Mouse (Mus musculus): ENCODE data around the gene Hist1h2bk. TPM values are rescaled to one million over a fixed set of nuclear protein-coding genes. Genes with fewer than 3 reads are reported as not detected.
"Not testable (repeated sequence)": the region's sequence is repeated elsewhere in the genome, so short reads cannot be mapped to it uniquely, and the experiment has no call there.

The Hist1h2bk gene
- total and polyA plus RNA-seq, 3 experiments, result 5.7 to 2,495 TPM; not detected in 1

- Histone ChIP-seq H3K27me3 (ENCODE audit: control insufficient read depth in 1 of 2, insufficient read depth in 2 of 2, low read length in 2 of 2) (no peaks in the 10 kb centered on the region), H3K4me1 (ENCODE audit: control insufficient read depth in 1 of 2, insufficient read depth in 2 of 2, low read length in 2 of 2) (no peaks in the 10 kb centered on the region), H3K4me3 (ENCODE audit: control insufficient read depth in 1 of 2, insufficient read depth in 1 of 2, low read depth in 2 of 2, low read length in 2 of 2) (no peak overlapping the region), H3K9ac (ENCODE audit: control insufficient read depth, low read depth, low read length, poor library complexity, severe bottlenecking) (no peak overlapping the region), H3K9me3 (replicated peaks; ENCODE audit: insufficient read depth, low read length) (no peaks in the 10 kb centered on the region), H3K79me2 (ENCODE audit: control insufficient read depth, insufficient read depth, low read length, poor library complexity) (no peaks in the 10 kb centered on the region), H3K27ac (ENCODE audit: control insufficient read depth, low read depth, low read length) (no peak overlapping the region), H3K36me3 (ENCODE audit: control insufficient read depth in 1 of 2, insufficient read depth in 2 of 2, low read length in 2 of 2) (no peaks in the 10 kb centered on the region)
- DNase-seq (ENCODE audit: low read depth, low spot score), result no peak
- no peak for TF ChIP-seq MEF2A (IDR thresholded peaks at IDR 0.05; ENCODE audit: extremely low read depth, insufficient replicate concordance, low read depth, low read length, poor library complexity, severe bottlenecking)
- TF ChIP-seq SMC3 (IDR thresholded peaks at IDR 0.05; ENCODE audit: low read depth, low read length), result no peak
- no peak for TF ChIP-seq MYB (IDR thresholded peaks at IDR 0.05; ENCODE audit: low read depth, low read length)
- no peak for TF ChIP-seq GABPA (IDR thresholded peaks at IDR 0.05; ENCODE audit: low read depth, low read length)
- no peak for TF ChIP-seq MYC (IDR thresholded peaks at IDR 0.05; ENCODE audit: low read depth, low read length)
- no peak for TF ChIP-seq GATA1 (IDR thresholded peaks at IDR 0.05; ENCODE audit: low read depth, low read length)
- TF ChIP-seq MAX (IDR thresholded peaks at IDR 0.05; ENCODE audit: low read length), result no peak
- TF ChIP-seq BHLHE40 (IDR thresholded peaks at IDR 0.05; ENCODE audit: borderline replicate concordance, low read depth, low read length), result no peak
- TF ChIP-seq MXI1 (IDR thresholded peaks at IDR 0.05; ENCODE audit: low read depth, low read length), result no peak
- no peak for TF ChIP-seq TBP (IDR thresholded peaks at IDR 0.05; ENCODE audit: low read depth, low read length)
- TF ChIP-seq USF2 (IDR thresholded peaks at IDR 0.05; ENCODE audit: borderline replicate concordance in 1 of 2, insufficient read depth in 1 of 2, low read depth in 1 of 2, low read length in 2 of 2), result no peak
- TF ChIP-seq ETS1 (IDR thresholded peaks at IDR 0.05; ENCODE audit: low read depth, low read length), result no peak
- TF ChIP-seq E2F4 (IDR thresholded peaks at IDR 0.05; ENCODE audit: borderline replicate concordance, low read depth, low read length), result no peak
- no peak for TF ChIP-seq EP300 (IDR thresholded peaks at IDR 0.05; ENCODE audit: low read depth in 1 of 2, low read length in 2 of 2)
- TF ChIP-seq TAL1 (IDR thresholded peaks at IDR 0.05; ENCODE audit: low read length), result no peak
- TF ChIP-seq SIN3A (IDR thresholded peaks at IDR 0.05; ENCODE audit: low read length), result no peak
- TF ChIP-seq MAZ (IDR thresholded peaks at IDR 0.05; ENCODE audit: low read depth, low read length), result no peak
- TF ChIP-seq KAT2A (conservative IDR thresholded peaks at IDR 0.05; ENCODE audit: low read depth, low read length), result no peak
Measured at GRCm38 (mm10) chr13:22063468-22063867, 27.8 kb downstream of the Hist1h2bk start.

DNA sequence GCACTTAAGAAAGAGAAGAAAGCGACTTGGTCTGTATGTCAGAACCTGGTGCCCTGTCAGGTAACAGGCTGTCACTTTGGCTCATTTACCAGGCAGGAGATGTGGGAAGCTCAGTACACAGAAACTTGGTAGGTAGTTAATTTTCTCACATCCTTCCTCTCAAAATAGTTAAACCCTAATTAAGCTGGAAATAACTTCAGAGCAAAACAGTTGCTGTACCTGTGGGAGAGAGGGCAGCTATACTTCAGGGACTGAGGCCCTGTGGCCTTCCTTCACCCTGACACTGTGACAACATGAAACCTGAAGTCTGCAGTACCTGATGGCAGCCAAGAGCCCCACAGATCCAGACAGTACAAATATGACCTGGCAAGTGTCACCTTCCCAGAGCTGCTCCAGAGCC lies 48.5 kb downstream of the Hist1h2bk start, which contains the start of gene Vmn1r188:
TSS of gene Vmn1r188 (plus strand) at position 301 of the 400 bp plus-strand sequence.
- H3K79me2 ChIP-seq (ENCODE audit: control insufficient read depth, insufficient read depth, low read length, poor library complexity); H3K36me3 ChIP-seq (ENCODE audit: control insufficient read depth in 1 of 2, insufficient read depth in 2 of 2, low read length in 2 of 2); H3K4me3 ChIP-seq (ENCODE audit: control insufficient read depth in 1 of 2, insufficient read depth in 1 of 2, low read depth in 2 of 2, low read length in 2 of 2); H3K4me1 ChIP-seq (ENCODE audit: control insufficient read depth in 1 of 2, insufficient read depth in 2 of 2, low read length in 2 of 2); H3K27ac ChIP-seq (ENCODE audit: control insufficient read depth, low read depth, low read length); DNase-seq (ENCODE audit: low read depth, low spot score); H3K9me3 ChIP-seq (replicated peaks; ENCODE audit: insufficient read depth, low read length); H3K27me3 ChIP-seq (ENCODE audit: control insufficient read depth in 1 of 2, insufficient read depth in 2 of 2, low read length in 2 of 2); H3K9ac ChIP-seq (ENCODE audit: control insufficient read depth, low read depth, low read length, poor library complexity, severe bottlenecking): not testable (repeated sequence)

Other genes starting within 250 kb of the Hist1h2bk start
- gene Hist1h2an, start 248.7 kb upstream of the Hist1h2bk start, total RNA-seq (2012; rRNA removed), result 1,204 and 1,752 TPM in 2 replicates
- gene Hist1h2an, start 248.7 kb upstream of the Hist1h2bk start, polyA plus RNA-seq (2012; ENCODE audit: insufficient read depth in 1 of 2, insufficient read length in 2 of 2, low read depth in 1 of 2, low replicate concordance in 2 of 2, missing spikeins in 1 of 2), result 1,000 to 10,000 TPM in 1 of 2 experiments, 1 to 10 TPM in 1; 8.6 to 1,740 TPM
- gene Hist1h2bp, start 248.4 kb upstream of the Hist1h2bk start, total RNA-seq (2012; rRNA removed), result 512 and 814 TPM in 2 replicates
- 1 to 10 TPM in 1 of 2 experiments, not detected in 1; 3.0 TPM for gene Hist1h2bp, start 248.4 kb upstream of the Hist1h2bk start, polyA plus RNA-seq (2012; ENCODE audit: insufficient read depth in 1 of 2, insufficient read length in 2 of 2, low read depth in 1 of 2, low replicate concordance in 2 of 2, missing spikeins in 1 of 2)
- 2,195 and 3,125 TPM in 2 replicates for gene Hist1h2bq, start 225.7 kb upstream of the Hist1h2bk start, total RNA-seq (2012; rRNA removed)
- gene Hist1h2bq, start 225.7 kb upstream of the Hist1h2bk start, polyA plus RNA-seq (2012; ENCODE audit: insufficient read depth in 1 of 2, insufficient read length in 2 of 2, low read depth in 1 of 2, low replicate concordance in 2 of 2, missing spikeins in 1 of 2), result 1 to 10 TPM in 1 of 2 experiments, not detected in 1; 6.2 TPM
- 1.6 TPM in 1 of 2 replicates, not detected in the other for gene Hist1h2ao, start 225.4 kb upstream of the Hist1h2bk start, total RNA-seq (2012; rRNA removed)
- 1,000 to 10,000 TPM in 1 of 2 experiments, not detected in 1; 1,152 TPM for gene Hist1h2ao, start 225.4 kb upstream of the Hist1h2bk start, polyA plus RNA-seq (2012; ENCODE audit: insufficient read depth in 1 of 2, insufficient read length in 2 of 2, low read depth in 1 of 2, low replicate concordance in 2 of 2, missing spikeins in 1 of 2)
- gene Hist1h4m, start 224.1 kb upstream of the Hist1h2bk start, total RNA-seq (2012; rRNA removed), result 28.0 and 49.2 TPM in 2 replicates
- gene Hist1h4m, start 224.1 kb upstream of the Hist1h2bk start, polyA plus RNA-seq (2012; ENCODE audit: insufficient read depth in 1 of 2, insufficient read length in 2 of 2, low read depth in 1 of 2, low replicate concordance in 2 of 2, missing spikeins in 1 of 2), result 10 to 100 TPM in 1 of 2 experiments, not detected in 1; 27.5 TPM
- gene Hist1h4n, start 203.7 kb upstream of the Hist1h2bk start, total RNA-seq (2012; rRNA removed), result 9,853 and 10,418 TPM in 2 replicates
- gene Hist1h4n, start 203.7 kb upstream of the Hist1h2bk start, polyA plus RNA-seq (2012; ENCODE audit: insufficient read depth in 1 of 2, insufficient read length in 2 of 2, low read depth in 1 of 2, low replicate concordance in 2 of 2, missing spikeins in 1 of 2), result 1 to 10 TPM in 1 of 2 experiments, not detected in 1; 9.0 TPM
- gene Hist1h2ap, start 202.4 kb upstream of the Hist1h2bk start, total RNA-seq (2012; rRNA removed), result 3,706 and 4,747 TPM in 2 replicates
- gene Hist1h2ap, start 202.4 kb upstream of the Hist1h2bk start, polyA plus RNA-seq (2012; ENCODE audit: insufficient read depth in 1 of 2, insufficient read length in 2 of 2, low read depth in 1 of 2, low replicate concordance in 2 of 2, missing spikeins in 1 of 2), result 100 to 1,000 TPM in 1 of 2 experiments, not detected in 1; 727 TPM
- gene Hist1h2br, start 202.1 kb upstream of the Hist1h2bk start, total RNA-seq (2012; rRNA removed), result 2,013 and 2,821 TPM in 2 replicates
- 1 to 10 TPM in 1 of 2 experiments, not detected in 1; 6.0 TPM for gene Hist1h2br, start 202.1 kb upstream of the Hist1h2bk start, polyA plus RNA-seq (2012; ENCODE audit: insufficient read depth in 1 of 2, insufficient read length in 2 of 2, low read depth in 1 of 2, low replicate concordance in 2 of 2, missing spikeins in 1 of 2)
- 0.42 and 0.52 TPM in 2 replicates for gene Zfp184, start 90.8 kb upstream of the Hist1h2bk start, total RNA-seq (2012; rRNA removed)
- 1 to 10 TPM in 1 of 2 experiments, not detected in 1; 1.0 TPM for gene Zfp184, start 90.8 kb upstream of the Hist1h2bk start, polyA plus RNA-seq (2012; ENCODE audit: insufficient read depth in 1 of 2, insufficient read length in 2 of 2, low read depth in 1 of 2, low replicate concordance in 2 of 2, missing spikeins in 1 of 2)
- not detected in 2 replicates for gene Pom121l2, start 54.7 kb upstream of the Hist1h2bk start, total RNA-seq (2012; rRNA removed)
- not detected for gene Pom121l2, start 54.7 kb upstream of the Hist1h2bk start, polyA plus RNA-seq (2012; ENCODE audit: insufficient read depth in 1 of 2, insufficient read length in 2 of 2, low read depth in 1 of 2, low replicate concordance in 2 of 2, missing spikeins in 1 of 2)
- not detected in 2 replicates for gene Prss16, start 26.1 kb upstream of the Hist1h2bk start, total RNA-seq (2012; rRNA removed)
- under 1 TPM in 1 of 2 experiments, not detected in 1; 0.47 TPM for gene Prss16, start 26.1 kb upstream of the Hist1h2bk start, polyA plus RNA-seq (2012; ENCODE audit: insufficient read depth in 1 of 2, insufficient read length in 2 of 2, low read depth in 1 of 2, low replicate concordance in 2 of 2, missing spikeins in 1 of 2)
- gene Hist1h2ah, start 302 bp upstream of the Hist1h2bk start, total RNA-seq (2012; rRNA removed), result 1,264 and 1,284 TPM in 2 replicates
- 1 to 10 TPM in 1 of 2 experiments, not detected in 1; 3.7 TPM for gene Hist1h2ah, start 302 bp upstream of the Hist1h2bk start, polyA plus RNA-seq (2012; ENCODE audit: insufficient read depth in 1 of 2, insufficient read length in 2 of 2, low read depth in 1 of 2, low replicate concordance in 2 of 2, missing spikeins in 1 of 2)
- gene Hist1h4i, start 5.5 kb downstream of the Hist1h2bk start, total RNA-seq (2012; rRNA removed), result 1,065 and 1,370 TPM in 2 replicates
- gene Hist1h4i, start 5.5 kb downstream of the Hist1h2bk start, polyA plus RNA-seq (2012; ENCODE audit: insufficient read depth in 1 of 2, insufficient read length in 2 of 2, low read depth in 1 of 2, low replicate concordance in 2 of 2, missing spikeins in 1 of 2), result 10 to 100 TPM in 1 of 2 experiments, not detected in 1; 10.4 TPM
- 766 and 975 TPM in 2 replicates for gene Hist1h2ag, start 7.1 kb downstream of the Hist1h2bk start, total RNA-seq (2012; rRNA removed)
- gene Hist1h2ag, start 7.1 kb downstream of the Hist1h2bk start, polyA plus RNA-seq (2012; ENCODE audit: insufficient read depth in 1 of 2, insufficient read length in 2 of 2, low read depth in 1 of 2, low replicate concordance in 2 of 2, missing spikeins in 1 of 2), result 1 to 10 TPM in 1 of 2 experiments, not detected in 1; 5.9 TPM
- gene Hist1h2bj, start 7.3 kb downstream of the Hist1h2bk start, total RNA-seq (2012; rRNA removed), result 2,032 and 2,655 TPM in 2 replicates
- gene Hist1h2bj, start 7.3 kb downstream of the Hist1h2bk start, polyA plus RNA-seq (2012; ENCODE audit: insufficient read depth in 1 of 2, insufficient read length in 2 of 2, low read depth in 1 of 2, low replicate concordance in 2 of 2, missing spikeins in 1 of 2), result 1 to 10 TPM in 1 of 2 experiments, not detected in 1; 4.7 TPM
- gene Vmn1r188, start 48.6 kb downstream of the Hist1h2bk start, total RNA-seq (2012; rRNA removed), result not detected in 2 replicates
- gene Vmn1r188, start 48.6 kb downstream of the Hist1h2bk start, polyA plus RNA-seq (2012; ENCODE audit: insufficient read depth in 1 of 2, insufficient read length in 2 of 2, low read depth in 1 of 2, low replicate concordance in 2 of 2, missing spikeins in 1 of 2), result not detected
- not detected in 2 replicates for gene Vmn1r189, start 70.0 kb downstream of the Hist1h2bk start, total RNA-seq (2012; rRNA removed)
- gene Vmn1r189, start 70.0 kb downstream of the Hist1h2bk start, polyA plus RNA-seq (2012; ENCODE audit: insufficient read depth in 1 of 2, insufficient read length in 2 of 2, low read depth in 1 of 2, low replicate concordance in 2 of 2, missing spikeins in 1 of 2), result not detected
- gene Vmn1r191, start 148.1 kb downstream of the Hist1h2bk start, total RNA-seq (2012; rRNA removed), result not detected in 2 replicates
- gene Vmn1r191, start 148.1 kb downstream of the Hist1h2bk start, polyA plus RNA-seq (2012; ENCODE audit: insufficient read depth in 1 of 2, insufficient read length in 2 of 2, low read depth in 1 of 2, low replicate concordance in 2 of 2, missing spikeins in 1 of 2), result not detected
- gene Vmn1r192, start 155.3 kb downstream of the Hist1h2bk start, total RNA-seq (2012; rRNA removed), result not detected in 2 replicates
- not detected for gene Vmn1r192, start 155.3 kb downstream of the Hist1h2bk start, polyA plus RNA-seq (2012; ENCODE audit: insufficient read depth in 1 of 2, insufficient read length in 2 of 2, low read depth in 1 of 2, low replicate concordance in 2 of 2, missing spikeins in 1 of 2)
- gene Vmn1r193, start 187.3 kb downstream of the Hist1h2bk start, total RNA-seq (2012; rRNA removed), result not detected in 2 replicates
- not detected for gene Vmn1r193, start 187.3 kb downstream of the Hist1h2bk start, polyA plus RNA-seq (2012; ENCODE audit: insufficient read depth in 1 of 2, insufficient read length in 2 of 2, low read depth in 1 of 2, low replicate concordance in 2 of 2, missing spikeins in 1 of 2)
- gene Vmn1r194, start 208.3 kb downstream of the Hist1h2bk start, total RNA-seq (2012; rRNA removed), result not detected in 2 replicates
- gene Vmn1r194, start 208.3 kb downstream of the Hist1h2bk start, polyA plus RNA-seq (2012; ENCODE audit: insufficient read depth in 1 of 2, insufficient read length in 2 of 2, low read depth in 1 of 2, low replicate concordance in 2 of 2, missing spikeins in 1 of 2), result not detected
- not detected in 2 replicates for gene Vmn1r195, start 234.7 kb downstream of the Hist1h2bk start, total RNA-seq (2012; rRNA removed)
- gene Vmn1r195, start 234.7 kb downstream of the Hist1h2bk start, polyA plus RNA-seq (2012; ENCODE audit: insufficient read depth in 1 of 2, insufficient read length in 2 of 2, low read depth in 1 of 2, low replicate concordance in 2 of 2, missing spikeins in 1 of 2), result not detected

All from MEL (cell line).